Mouse (Mus musculus): ENCODE data around the gene Slx4ip. TPM values are rescaled to one million over a fixed set of nuclear protein-coding genes. Genes with fewer than 3 reads are reported as not detected.

Slx4ip gene
- polyA plus RNA-seq, 1 experiment from 2014 or later: 5.1 TPM

DNA sequence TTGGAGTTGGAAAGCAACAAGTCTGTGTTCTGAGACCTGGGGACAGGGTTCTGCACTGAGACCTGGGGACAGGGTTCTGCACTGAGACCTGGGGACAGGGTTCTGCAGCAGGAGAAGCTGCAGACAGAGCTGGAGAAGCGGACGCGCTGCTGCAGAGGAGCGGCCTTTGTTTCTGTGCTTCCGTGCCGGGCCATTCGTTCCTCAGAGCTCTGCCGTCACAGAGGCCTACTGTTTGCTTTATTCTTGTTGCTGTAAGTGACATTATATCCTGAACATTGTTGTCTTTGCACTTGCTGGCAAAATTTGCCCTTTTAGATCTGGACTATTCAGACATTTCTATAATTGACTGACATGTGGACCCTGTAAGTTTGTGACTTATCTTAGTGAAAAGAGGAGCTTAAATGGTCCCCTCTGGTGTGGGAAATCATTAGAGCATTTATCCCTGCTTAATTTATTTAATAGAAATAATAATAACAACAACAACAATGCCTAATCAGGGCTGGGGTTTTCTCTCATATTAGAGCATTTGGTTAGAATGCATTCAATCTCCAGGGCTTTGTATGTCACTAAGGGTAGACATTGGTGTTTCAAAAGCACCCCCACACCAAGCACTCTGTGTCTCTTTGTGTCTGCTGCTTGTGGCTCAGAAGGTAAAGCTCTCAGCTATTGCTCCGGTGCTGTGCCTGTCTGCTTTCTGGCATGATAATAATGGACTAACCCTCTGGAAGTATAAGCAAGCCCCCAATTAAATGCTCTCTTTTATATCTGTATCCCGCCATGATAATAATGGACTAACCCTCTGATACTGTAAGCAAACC is 90.3 kb downstream of the Slx4ip start:
- Histone ChIP-seq H3K27me3 (replicated peaks; ENCODE audit: control insufficient read depth, insufficient read depth, low read length) (no peaks in the 10 kb centered on the region), H3K27ac (ENCODE audit: low read length) (no peak overlapping the region), H3K4me1 (ENCODE audit: control insufficient read depth, insufficient read depth, low read length) (no peaks in the 10 kb centered on the region), H3K9me3 (ENCODE audit: control insufficient read depth, low read length) (no peaks in the 10 kb centered on the region), H3K36me3 (ENCODE audit: control insufficient read depth, insufficient read depth, low read length) (no peaks in the 10 kb centered on the region), H3K4me2 (ENCODE audit: low read depth, low read length) (no peak overlapping the region), H3K4me3 (ENCODE audit: low read length) (no peak overlapping the region), H3K9ac (ENCODE audit: low read depth, low read length) (no peak overlapping the region)
- ATAC-seq: no peak
- WGBS: 65% methylated on average over 10 of the region's 10 CpGs

DNA sequence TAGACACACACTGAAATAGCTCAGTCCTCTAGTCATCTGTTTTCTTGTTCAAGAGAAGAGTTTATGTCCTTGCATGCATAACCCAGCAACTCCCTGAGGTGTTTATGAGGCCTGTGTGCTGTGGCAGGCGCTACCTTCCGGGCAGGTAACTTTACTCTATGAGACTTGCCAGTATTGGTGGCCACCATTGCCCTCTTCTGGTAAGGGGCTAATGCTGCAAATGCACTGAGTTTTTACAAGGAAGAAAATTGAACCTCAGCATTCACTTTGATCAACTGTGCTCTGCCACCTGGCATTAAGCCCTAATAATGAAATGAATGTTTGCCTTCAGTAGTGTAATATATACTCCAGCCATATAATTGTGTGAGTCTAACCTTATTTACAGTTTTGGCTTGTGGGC is 92.9 kb downstream of the Slx4ip start:
- H3K4me2 ChIP-seq (ENCODE audit: low read depth, low read length): no peak overlapping the region
- WGBS: 93% methylated on average over 2 of the region's 2 CpGs
- H3K27ac ChIP-seq (ENCODE audit: low read length): no peak overlapping the region
- no peak for ATAC-seq
- H3K27me3 ChIP-seq (replicated peaks; ENCODE audit: control insufficient read depth, insufficient read depth, low read length): no peaks in the 10 kb centered on the region
- no peaks in the 10 kb centered on the region for H3K36me3 ChIP-seq (ENCODE audit: control insufficient read depth, insufficient read depth, low read length)
- no peaks in the 10 kb centered on the region for H3K4me1 ChIP-seq (ENCODE audit: control insufficient read depth, insufficient read depth, low read length)
- no peak overlapping the region for H3K4me3 ChIP-seq (ENCODE audit: low read length)
- H3K9me3 ChIP-seq (ENCODE audit: control insufficient read depth, low read length): no peaks in the 10 kb centered on the region
- no peak overlapping the region for H3K9ac ChIP-seq (ENCODE audit: low read depth, low read length)

DNA sequence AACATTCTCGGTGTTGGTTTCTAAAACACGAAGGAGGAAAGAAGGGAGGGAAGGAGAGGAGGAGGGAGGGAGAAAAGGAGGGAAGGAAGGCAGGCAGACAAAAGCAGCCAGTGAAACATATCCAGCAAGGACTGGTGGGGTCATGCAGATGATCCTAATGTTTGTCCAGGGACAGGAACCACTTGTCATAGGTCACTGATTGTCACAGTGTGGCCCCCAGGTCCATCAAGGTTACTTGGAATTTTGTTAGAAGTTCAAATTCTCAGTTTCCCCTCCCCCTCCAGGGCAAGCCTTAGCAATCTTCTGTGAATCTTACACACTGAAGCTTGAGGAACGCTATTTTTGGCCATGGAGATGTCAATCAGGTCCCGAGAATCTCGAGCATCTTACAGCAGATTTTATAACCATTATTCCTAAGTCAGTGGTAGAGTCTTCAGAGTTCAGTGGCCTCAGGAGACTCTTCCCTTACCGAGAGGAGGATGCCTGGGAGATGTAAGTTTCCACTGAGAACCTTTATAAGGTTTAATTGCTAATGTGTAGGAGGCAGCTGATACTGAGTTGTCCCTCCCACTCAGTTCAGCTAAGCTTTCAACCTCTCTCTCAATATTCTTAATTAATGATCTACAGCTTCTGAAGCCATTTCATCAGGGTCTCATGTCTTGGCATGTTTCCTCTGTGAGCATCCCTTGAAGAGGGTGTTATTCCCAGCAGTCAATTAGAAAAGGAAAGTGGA is 95.1 kb downstream of the Slx4ip start:
- no peaks in the 10 kb centered on the region for H3K9me3 ChIP-seq (ENCODE audit: control insufficient read depth, low read length)
- whole genome bisulfite sequencing: 82% methylated on average over 6 of the region's 6 CpGs
- no peaks in the 10 kb centered on the region for H3K36me3 ChIP-seq (ENCODE audit: control insufficient read depth, insufficient read depth, low read length)
- H3K27me3 ChIP-seq (replicated peaks; ENCODE audit: control insufficient read depth, insufficient read depth, low read length): no peaks in the 10 kb centered on the region
- H3K27ac ChIP-seq (ENCODE audit: low read length): no peak overlapping the region
- no peak overlapping the region for H3K4me2 ChIP-seq (ENCODE audit: low read depth, low read length)
- no peak for ATAC-seq
- no peak overlapping the region for H3K4me3 ChIP-seq (ENCODE audit: low read length)
- H3K9ac ChIP-seq (ENCODE audit: low read depth, low read length): no peak overlapping the region
- H3K4me1 ChIP-seq (ENCODE audit: control insufficient read depth, insufficient read depth, low read length): no peaks in the 10 kb centered on the region

DNA sequence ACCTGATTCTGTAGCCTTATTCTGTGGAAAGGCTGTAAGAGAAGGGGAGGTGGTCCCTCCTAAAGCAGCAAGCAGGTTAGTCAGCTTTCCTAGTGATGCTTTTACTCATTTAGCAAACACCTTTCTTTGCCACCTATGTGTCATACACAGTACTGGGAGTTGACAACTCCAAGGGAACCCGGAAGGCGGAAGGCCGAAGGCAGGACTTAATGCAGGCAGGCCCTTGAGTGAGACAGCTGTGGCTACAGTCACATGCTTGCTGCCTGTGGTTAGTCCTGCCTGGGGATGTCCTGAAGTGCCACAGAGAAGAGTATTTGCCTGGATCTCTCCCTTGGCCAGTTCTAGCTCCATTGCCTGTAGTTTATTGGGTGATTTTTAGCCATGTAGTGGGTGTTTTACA is 102.1 kb downstream of the Slx4ip start:
- Histone ChIP-seq H3K4me1 (ENCODE audit: control insufficient read depth, insufficient read depth, low read length) (no peaks in the 10 kb centered on the region), H3K27ac (ENCODE audit: low read length) (no peak overlapping the region), H3K36me3 (ENCODE audit: control insufficient read depth, insufficient read depth, low read length) (no peaks in the 10 kb centered on the region), H3K4me2 (ENCODE audit: low read depth, low read length) (no peak overlapping the region), H3K9ac (ENCODE audit: low read depth, low read length) (no peak overlapping the region), H3K4me3 (ENCODE audit: low read length) (no peak overlapping the region), H3K27me3 (replicated peaks; ENCODE audit: control insufficient read depth, insufficient read depth, low read length) (no peaks in the 10 kb centered on the region), H3K9me3 (ENCODE audit: control insufficient read depth, low read length) (no peaks in the 10 kb centered on the region)
- ATAC-seq: no peak
- 87% methylated on average over 3 of the region's 3 CpGs for WGBS

DNA sequence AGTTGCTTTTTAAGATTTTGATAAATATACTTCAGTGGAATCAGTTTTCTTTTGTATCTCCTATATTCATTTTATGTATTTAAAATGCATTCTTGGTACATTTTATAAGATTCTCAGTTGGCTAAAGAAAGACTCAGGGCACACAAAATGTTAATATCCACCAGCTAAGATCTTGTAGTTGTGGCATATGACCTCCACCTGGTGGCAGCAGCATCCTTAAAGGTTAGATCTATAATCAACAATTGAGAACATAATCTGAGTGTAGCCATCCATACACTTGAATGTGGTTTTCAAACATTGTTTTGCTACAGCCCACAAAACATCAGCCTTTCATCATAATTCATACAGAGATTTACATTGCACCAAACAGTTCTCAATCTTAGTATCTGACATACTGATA is 106.1 kb downstream of the Slx4ip start:
- H3K27me3 ChIP-seq (replicated peaks; ENCODE audit: control insufficient read depth, insufficient read depth, low read length): no peaks in the 10 kb centered on the region
- no peak overlapping the region for H3K4me3 ChIP-seq (ENCODE audit: low read length)
- H3K36me3 ChIP-seq (ENCODE audit: control insufficient read depth, insufficient read depth, low read length): no peaks in the 10 kb centered on the region
- no peak overlapping the region for H3K9ac ChIP-seq (ENCODE audit: low read depth, low read length)
- ATAC-seq: no peak
- no peak overlapping the region for H3K4me2 ChIP-seq (ENCODE audit: low read depth, low read length)
- H3K4me1 ChIP-seq (ENCODE audit: control insufficient read depth, insufficient read depth, low read length): no peaks in the 10 kb centered on the region
- H3K27ac ChIP-seq (ENCODE audit: low read length): no peak overlapping the region
- no peaks in the 10 kb centered on the region for H3K9me3 ChIP-seq (ENCODE audit: control insufficient read depth, low read length)

DNA sequence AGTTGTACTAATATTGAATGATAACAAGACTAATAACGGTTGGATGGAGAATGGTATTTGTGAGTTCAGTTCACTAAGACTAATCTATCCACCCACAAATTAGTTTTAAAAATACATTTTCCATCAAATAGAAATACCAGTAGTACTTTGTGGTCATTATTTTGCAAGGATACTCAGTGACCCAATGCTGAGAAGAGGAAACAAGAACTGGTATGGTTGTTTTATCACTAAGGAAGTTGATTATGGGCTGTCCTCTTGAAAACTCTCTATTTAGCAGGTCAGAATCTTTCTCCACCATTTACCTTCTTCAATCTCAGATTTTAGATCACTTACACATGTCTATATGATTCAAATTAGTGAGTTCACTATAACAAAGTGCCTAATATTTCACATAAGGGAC is 111.0 kb downstream of the Slx4ip start:
- Histone ChIP-seq H3K4me3 (ENCODE audit: low read length) (no peak overlapping the region), H3K4me1 (ENCODE audit: control insufficient read depth, insufficient read depth, low read length) (no peaks in the 10 kb centered on the region), H3K27me3 (replicated peaks; ENCODE audit: control insufficient read depth, insufficient read depth, low read length) (no peaks in the 10 kb centered on the region), H3K36me3 (ENCODE audit: control insufficient read depth, insufficient read depth, low read length) (no peaks in the 10 kb centered on the region), H3K4me2 (ENCODE audit: low read depth, low read length) (no peak overlapping the region), H3K9me3 (ENCODE audit: control insufficient read depth, low read length) (no peaks in the 10 kb centered on the region), H3K27ac (ENCODE audit: low read length) (no peak overlapping the region), H3K9ac (ENCODE audit: low read depth, low read length) (no peak overlapping the region)
- WGBS: 98% methylated on average over 1 of the region's 1 CpGs
- no peak for ATAC-seq

DNA sequence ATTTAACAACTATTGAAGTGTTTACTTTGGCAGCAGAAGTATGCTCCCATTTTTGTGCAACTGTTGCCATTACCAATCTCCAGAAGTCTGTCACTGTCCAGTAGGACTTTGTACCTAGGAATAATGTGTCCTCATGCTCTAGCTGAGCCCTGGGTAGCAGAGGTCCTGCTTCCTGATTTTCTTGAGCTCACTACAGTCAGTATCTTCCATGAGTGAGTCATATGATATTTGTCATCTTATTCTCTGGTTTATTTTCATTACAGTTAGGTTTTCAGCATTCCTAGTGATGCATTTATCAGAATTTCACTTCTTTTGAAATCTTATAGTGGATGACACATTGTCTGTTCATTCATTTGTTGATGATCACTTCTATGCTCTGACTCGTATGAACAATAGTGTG is 115.6 kb downstream of the Slx4ip start:
- no peak for ATAC-seq

DNA sequence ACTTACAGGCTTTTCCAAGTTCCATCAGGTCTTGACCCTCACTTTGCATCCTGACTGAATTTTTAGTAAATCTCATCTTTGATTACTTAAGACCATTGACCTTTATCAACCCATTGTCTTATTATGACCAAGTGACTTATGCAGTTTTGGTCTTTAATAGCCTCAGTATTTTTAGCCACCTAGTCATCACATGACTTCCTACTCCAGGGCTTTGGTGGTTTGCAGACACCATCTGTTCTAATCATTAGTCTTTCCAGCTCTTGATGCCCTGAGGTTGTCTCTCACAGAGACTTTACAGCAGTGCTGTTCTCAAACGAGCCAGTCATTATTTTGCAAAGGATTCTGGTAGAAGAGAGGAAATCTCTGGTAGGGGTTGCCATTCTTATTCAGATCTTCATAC is 121.0 kb downstream of the Slx4ip start:
- ATAC-seq: no peak
- Histone ChIP-seq H3K27ac (ENCODE audit: low read length) (no peak overlapping the region), H3K27me3 (replicated peaks; ENCODE audit: control insufficient read depth, insufficient read depth, low read length) (no peaks in the 10 kb centered on the region), H3K4me3 (ENCODE audit: low read length) (no peak overlapping the region), H3K4me2 (ENCODE audit: low read depth, low read length) (no peak overlapping the region), H3K36me3 (ENCODE audit: control insufficient read depth, insufficient read depth, low read length) (no peaks in the 10 kb centered on the region), H3K9me3 (ENCODE audit: control insufficient read depth, low read length) (no peaks in the 10 kb centered on the region), H3K4me1 (ENCODE audit: control insufficient read depth, insufficient read depth, low read length) (no peaks in the 10 kb centered on the region), H3K9ac (ENCODE audit: low read depth, low read length) (no peak overlapping the region)
- 53% methylated on average over 1 of the region's 1 CpGs for WGBS

More for the DNA sequence above, 115.6 kb downstream of the Slx4ip start:
- Histone ChIP-seq H3K4me1 (ENCODE audit: control insufficient read depth, insufficient read depth, low read length) (no peaks in the 10 kb centered on the region), H3K27me3 (replicated peaks; ENCODE audit: control insufficient read depth, insufficient read depth, low read length) (no peaks in the 10 kb centered on the region), H3K4me3 (ENCODE audit: low read length) (no peak overlapping the region), H3K9ac (ENCODE audit: low read depth, low read length) (no peak overlapping the region), H3K9me3 (ENCODE audit: control insufficient read depth, low read length) (no peaks in the 10 kb centered on the region), H3K27ac (ENCODE audit: low read length) (no peak overlapping the region), H3K36me3 (ENCODE audit: control insufficient read depth, insufficient read depth, low read length) (no peaks in the 10 kb centered on the region), H3K4me2 (ENCODE audit: low read depth, low read length) (no peak overlapping the region)
- WGBS: 82% methylated on average over 1 of the region's 1 CpGs

DNA sequence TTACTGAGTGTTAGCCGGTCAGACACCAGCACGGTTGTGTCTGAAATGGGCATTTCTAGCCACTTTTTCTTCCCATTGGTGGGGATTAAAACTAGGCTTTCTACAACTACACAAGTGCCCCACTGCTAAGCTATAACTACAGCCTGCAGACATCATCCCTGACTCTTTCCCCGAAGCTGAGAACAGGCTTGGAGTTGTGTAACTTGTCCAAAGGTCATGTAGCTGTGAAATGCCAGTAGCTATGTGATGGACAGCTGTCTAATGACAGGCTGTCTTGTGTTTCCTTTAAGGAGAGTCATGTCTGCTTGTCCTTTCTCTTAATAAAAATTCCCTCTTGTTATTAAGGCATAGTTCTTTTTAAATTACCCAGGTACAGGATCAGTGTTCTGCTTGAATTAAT is 122.1 kb downstream of the Slx4ip start:
- no peaks in the 10 kb centered on the region for H3K9me3 ChIP-seq (ENCODE audit: control insufficient read depth, low read length)
- WGBS: 74% methylated on average over 3 of the region's 3 CpGs
- H3K4me3 ChIP-seq (ENCODE audit: low read length): no peak overlapping the region
- H3K4me1 ChIP-seq (ENCODE audit: control insufficient read depth, insufficient read depth, low read length): no peaks in the 10 kb centered on the region
- no peak overlapping the region for H3K9ac ChIP-seq (ENCODE audit: low read depth, low read length)
- peak; percentile 88 for ATAC-seq
- no peaks in the 10 kb centered on the region for H3K36me3 ChIP-seq (ENCODE audit: control insufficient read depth, insufficient read depth, low read length)
- no peak overlapping the region for H3K27ac ChIP-seq (ENCODE audit: low read length)
- no peak overlapping the region for H3K4me2 ChIP-seq (ENCODE audit: low read depth, low read length)
- H3K27me3 ChIP-seq (replicated peaks; ENCODE audit: control insufficient read depth, insufficient read depth, low read length): no peaks in the 10 kb centered on the region

Measured in intestine, embryonic 16.5 days (tissue).